Mouse (Mus musculus) E14TG2a.4 (cell line): ENCODE measurements around the gene Bbx.

Experiments used
- CTCF ChIP-seq: conservative IDR thresholded peaks from 2 replicates; pipeline ENCODE4 v1.5.1; 2014; ENCODE audit warnings: low read length
- NANOG ChIP-seq: IDR thresholded peaks from 2 replicates; pipeline ENCODE4 v1.6.1; 2014; ENCODE audit warnings: borderline replicate concordance, low read length, mixed read lengths
- POU5F1 ChIP-seq: IDR thresholded peaks from 2 replicates; pipeline ENCODE4 v1.6.1; 2014; ENCODE audit warnings: low read length, borderline replicate concordance

- TF ChIP-seq CTCF (no peak), NANOG (no peak), POU5F1 (no peak)
Observed at GRCm38 (mm10) chr16:50292834-50293233, 139.4 kb downstream of the Bbx start.
